Mouse (Mus musculus) hindbrain, embryonic 12.5 days (tissue): ENCODE measurements around the gene Prickle4. TPM values are rescaled to one million over a fixed set of nuclear protein-coding genes. Genes with fewer than 3 reads are reported as not detected.
"Not testable (repeated sequence)": the region's sequence is repeated elsewhere in the genome, so short reads cannot be mapped to it uniquely, and the experiment has no call there.

Experiments
- ATAC-seq: fragments of 200-750 bp; cut with Nextera tagmentation; 2 replicates; pipeline ENCODE4 v1.8.0; 2017; ENCODE audit warnings: moderate TSS enrichment; ENCODE audit not compliant: low FRiP score
- H3K27ac ChIP-seq: fragments of 300-500 bp; sonication (generic); 2 replicates; pipeline ENCODE4 v1.5.1; 2016; ENCODE audit warnings: mild to moderate bottlenecking
- H3K27me3 ChIP-seq: fragments of 300-500 bp; sonication (generic); 2 replicates; pipeline ENCODE4 v1.6.1; 2016; ENCODE audit warnings: mild to moderate bottlenecking
- H3K36me3 ChIP-seq: fragments of 300-500 bp; sonication (generic); 2 replicates; pipeline ENCODE4 v1.6.1; 2016; ENCODE audit warnings: mild to moderate bottlenecking
- H3K4me1 ChIP-seq: fragments of 300-500 bp; sonication (generic); 2 replicates; pipeline ENCODE4 v1.6.1; 2016
- H3K4me2 ChIP-seq: fragments of 300-500 bp; sonication (generic); replicated peaks from 2 replicates; pipeline ENCODE4 v1.6.1; 2016; ENCODE audit warnings: mild to moderate bottlenecking
- H3K4me3 ChIP-seq: fragments of 300-500 bp; sonication (generic); 2 replicates; pipeline ENCODE4 v1.5.1; 2016; ENCODE audit warnings: mild to moderate bottlenecking
- H3K9ac ChIP-seq: fragments of 300-500 bp; sonication (generic); 2 replicates; pipeline ENCODE4 v1.6.1; 2016; ENCODE audit warnings: mild to moderate bottlenecking, moderate library complexity
- H3K9me3 ChIP-seq: fragments of 300-500 bp; sonication (generic); replicated peaks from 2 replicates; pipeline ENCODE4 v1.6.1; 2016; ENCODE audit warnings: mild to moderate bottlenecking
- WGBS: fragments of 180-500 bp; shearing (Covaris S2); methylation state at CpG from one replicate; pipeline ENCODE4 v1.1.7; 2016; 5-methylcytosine and 5-hydroxymethylcytosine counted together
- polyA plus RNA-seq: library from polyadenylated mRNA; unstranded; fragments of >200 nt; fragmentation: Nextera tagmentation; extraction: Ambion mirVana; gene quantifications from 2 replicates; pipeline ENCODE4 v1.2.1, GENCODE M21; 2016

Gene Prickle4
- polyA plus RNA-seq, 1 experiment from 2014 or later: 0.63 TPM

- Histone ChIP-seq H3K4me2 (no peak overlapping the region), H3K9ac (no peak overlapping the region), H3K36me3 (peaks cover 17% of the 10 kb centered on the region), H3K9me3 (no peaks in the 10 kb centered on the region), H3K27me3 (no peaks in the 10 kb centered on the region), H3K4me1 (no peaks in the 10 kb centered on the region), H3K27ac (no peak overlapping the region), H3K4me3 (no peak overlapping the region)
- 84% methylated on average over 4 of the region's 4 CpGs for WGBS
- ATAC-seq: no peak
Measured at GRCm38 (mm10) chr17:47657901-47658300, 36.6 kb downstream of the Prickle4 start.

GRCm38 (mm10) chr17:47655697-47656096 is 38.8 kb downstream of the Prickle4 start:
- Histone ChIP-seq H3K36me3 (peaks cover 17% of the 10 kb centered on the region), H3K4me1 (0 out of 2 replicates have a peak, but pooled peaks cover 3% of the 10 kb centered on the region), H3K9me3 (no peaks in the 10 kb centered on the region), H3K9ac (no peak overlapping the region), H3K27ac (no peak overlapping the region), H3K4me3 (no peak overlapping the region), H3K27me3 (no peaks in the 10 kb centered on the region), H3K4me2 (no peak overlapping the region)
- WGBS: 70% methylated on average over 5 of the region's 5 CpGs
- no peak for ATAC-seq

GRCm38 (mm10) chr17:47654346-47654745 is 40.2 kb downstream of the Prickle4 start:
- whole genome bisulfite sequencing: 96% methylated on average over 8 of the region's 8 CpGs
- ATAC-seq, H3K4me1 ChIP-seq, H3K4me3 ChIP-seq, H3K9ac ChIP-seq, H3K27ac ChIP-seq, H3K9me3 ChIP-seq, H3K4me2 ChIP-seq, H3K27me3 ChIP-seq: not testable (repeated sequence)
- peaks cover 11% of the 10 kb centered on the region for H3K36me3 ChIP-seq

DNA sequence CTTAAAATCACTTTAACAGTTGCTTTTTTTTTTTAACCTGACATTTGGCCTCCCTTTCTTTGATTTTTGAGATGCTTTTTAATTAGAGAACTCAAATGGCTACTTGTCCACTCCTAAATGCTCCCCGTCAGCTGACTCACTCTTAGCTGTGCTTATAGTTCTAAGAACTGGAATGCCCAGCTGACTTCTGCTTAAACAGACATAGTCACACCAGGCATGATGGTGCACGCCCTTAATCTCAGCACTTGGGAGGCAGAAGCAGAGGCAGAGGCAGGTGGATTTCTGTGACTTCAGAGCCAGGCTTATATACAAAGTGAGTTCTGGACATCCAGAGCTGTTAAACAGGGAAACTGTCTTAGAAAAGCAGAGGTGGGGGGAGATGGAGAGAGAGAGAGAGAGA is 42.6 kb downstream of the Prickle4 start:
- Histone ChIP-seq H3K9me3 (no peaks in the 10 kb centered on the region), H3K4me3 (no peak overlapping the region), H3K4me1 (peaks cover 3% of the 10 kb centered on the region; the same call in 1 of the 2 replicates), H3K27me3 (no peaks in the 10 kb centered on the region), H3K4me2 (no peak overlapping the region), H3K36me3 (peaks cover 10% of the 10 kb centered on the region), H3K27ac (no peak overlapping the region), H3K9ac (no peak overlapping the region)
- 59% methylated on average over 2 of the region's 2 CpGs for WGBS
- ATAC-seq: no peak

DNA sequence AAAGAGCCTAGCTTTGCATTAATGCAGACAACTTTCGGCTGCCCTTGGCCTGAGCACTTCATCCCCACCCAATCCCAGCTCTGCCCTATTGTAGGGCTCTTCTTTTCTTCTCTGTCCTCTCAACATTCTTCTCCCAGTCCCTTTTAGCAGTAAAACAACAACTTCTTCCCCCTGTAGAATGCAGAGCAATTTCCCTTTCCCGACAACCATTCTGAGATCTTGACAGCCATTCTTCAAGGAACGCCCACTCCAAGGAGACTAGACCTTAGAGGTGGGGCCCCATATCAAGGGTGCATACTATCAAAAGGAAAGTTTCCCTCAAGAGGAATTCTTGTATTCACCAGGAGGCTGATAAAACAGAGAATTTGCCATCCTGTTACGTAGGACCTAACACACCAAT is 45.6 kb downstream of the Prickle4 start:
- Histone ChIP-seq H3K36me3 (peaks cover 5% of the 10 kb centered on the region), H3K9ac (no peak overlapping the region), H3K9me3 (no peaks in the 10 kb centered on the region), H3K27me3 (no peaks in the 10 kb centered on the region), H3K4me3 (no peak overlapping the region), H3K27ac (no peak overlapping the region), H3K4me1 (peaks cover 3% of the 10 kb centered on the region; the same call in 1 of the 2 replicates), H3K4me2 (no peak overlapping the region)
- WGBS: 50% methylated on average over 4 of the region's 4 CpGs
- ATAC-seq: no peak

DNA sequence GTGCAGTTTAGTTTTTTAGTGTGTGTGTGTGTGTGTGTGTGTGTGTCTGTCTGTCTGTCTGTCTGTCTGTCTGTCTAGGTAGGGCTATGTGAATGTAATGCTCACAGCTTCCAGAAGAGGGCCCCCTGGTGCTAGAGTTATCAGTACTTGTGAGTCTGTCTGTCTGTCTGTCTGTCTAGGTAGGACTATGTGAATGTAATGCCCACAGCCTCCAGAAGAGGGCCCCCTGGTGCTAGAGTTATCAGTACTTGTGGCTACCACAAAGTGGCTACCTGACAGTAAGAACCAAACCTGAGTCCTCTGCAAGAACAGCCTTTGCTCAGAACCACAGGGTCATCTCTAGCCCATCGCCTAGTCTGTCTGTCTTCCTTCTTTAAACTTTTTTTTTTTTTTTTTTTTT is 47.9 kb downstream of the Prickle4 start:
- 80% methylated on average over 1 of the region's 1 CpGs for WGBS
- ATAC-seq: no peak

GRCm38 (mm10) chr17:47642992-47643391 is 51.5 kb downstream of the Prickle4 start:
- no peak overlapping the region for H3K4me2 ChIP-seq

More for the DNA sequence above, 47.9 kb downstream of the Prickle4 start:
- Histone ChIP-seq H3K27ac (no peak overlapping the region), H3K9me3 (no peaks in the 10 kb centered on the region), H3K36me3 (no peaks in the 10 kb centered on the region), H3K4me1 (peaks cover 3% of the 10 kb centered on the region; the same call in 1 of the 2 replicates), H3K4me2 (no peak overlapping the region), H3K4me3 (no peak overlapping the region), H3K9ac (no peak overlapping the region), H3K27me3 (no peaks in the 10 kb centered on the region)

More at GRCm38 (mm10) chr17:47642992-47643391, 51.5 kb downstream of the Prickle4 start:
- no peak overlapping the region for H3K9ac ChIP-seq
- no peaks in the 10 kb centered on the region for H3K36me3 ChIP-seq
- no peak for ATAC-seq
- H3K9me3 ChIP-seq: no peaks in the 10 kb centered on the region
- WGBS: 91% methylated on average over 2 of the region's 2 CpGs
- H3K4me3 ChIP-seq: no peak overlapping the region
- H3K27me3 ChIP-seq: no peaks in the 10 kb centered on the region
- H3K27ac ChIP-seq: no peak overlapping the region
- H3K4me1 ChIP-seq: no peaks in the 10 kb centered on the region

Other genes with a start within 250 kb of the Prickle4 start
- 27.5 and 29.5 TPM in 2 replicates for gene Taf8, start 192.4 kb downstream of the Prickle4 start, polyA plus RNA-seq
- 177 and 179 TPM in 2 replicates for gene Ccnd3, start 189.7 kb downstream of the Prickle4 start, polyA plus RNA-seq
- gene Bysl, start 83.2 kb downstream of the Prickle4 start, polyA plus RNA-seq: 31.8 and 32.0 TPM in 2 replicates
- gene Med20, start 83.2 kb downstream of the Prickle4 start, polyA plus RNA-seq: 38.8 and 39.0 TPM in 2 replicates
- 2.5 and 3.9 TPM in 2 replicates for gene Gm20517, start 83.1 kb downstream of the Prickle4 start, polyA plus RNA-seq
- gene Usp49, start 64.0 kb downstream of the Prickle4 start, polyA plus RNA-seq: 10.5 and 12.3 TPM in 2 replicates
- 320 and 339 TPM in 2 replicates for gene Tomm6, start 6.3 kb downstream of the Prickle4 start, polyA plus RNA-seq
- 18.7 and 18.9 TPM in 2 replicates for gene Frs3, start 5.7 kb downstream of the Prickle4 start, polyA plus RNA-seq
- 0.23 and 0.27 TPM in 2 replicates for gene Gm21981, start 281 bp downstream of the Prickle4 start, polyA plus RNA-seq
- not detected in 2 replicates for gene Pgc, start 32.1 kb upstream of the Prickle4 start, polyA plus RNA-seq
- gene Tfeb, start 42.3 kb upstream of the Prickle4 start, polyA plus RNA-seq: 4.9 TPM in 2 replicates
- gene Mdfi, start 140.0 kb upstream of the Prickle4 start, polyA plus RNA-seq: 15.0 and 20.9 TPM in 2 replicates
- 40.6 and 41.7 TPM in 2 replicates for gene Foxp4, start 229.9 kb upstream of the Prickle4 start, polyA plus RNA-seq